Mouse (Mus musculus) lung, adult 10 weeks (tissue): ENCODE measurements around the gene Gm3448. TPM values are rescaled to one million over a fixed set of nuclear protein-coding genes. Genes with fewer than 3 reads are reported as not detected.

Experiments
- polyA plus RNA-seq: library from polyadenylated mRNA; stranded (reverse); fragments of 350-450 nt; fragmentation: Illumina TruSeq; extraction: RNeasy Lipid Tissue Mini Kit (QIAGEN cat#74804); gene quantifications from one replicate; pipeline ENCODE4 v1.2.3, GENCODE M21; 2014; ENCODE audit warnings: low read depth, low replicate concordance; ENCODE audit not compliant: insufficient read depth

Gene Gm3448
- 1.4 TPM for polyA plus RNA-seq

DNA sequence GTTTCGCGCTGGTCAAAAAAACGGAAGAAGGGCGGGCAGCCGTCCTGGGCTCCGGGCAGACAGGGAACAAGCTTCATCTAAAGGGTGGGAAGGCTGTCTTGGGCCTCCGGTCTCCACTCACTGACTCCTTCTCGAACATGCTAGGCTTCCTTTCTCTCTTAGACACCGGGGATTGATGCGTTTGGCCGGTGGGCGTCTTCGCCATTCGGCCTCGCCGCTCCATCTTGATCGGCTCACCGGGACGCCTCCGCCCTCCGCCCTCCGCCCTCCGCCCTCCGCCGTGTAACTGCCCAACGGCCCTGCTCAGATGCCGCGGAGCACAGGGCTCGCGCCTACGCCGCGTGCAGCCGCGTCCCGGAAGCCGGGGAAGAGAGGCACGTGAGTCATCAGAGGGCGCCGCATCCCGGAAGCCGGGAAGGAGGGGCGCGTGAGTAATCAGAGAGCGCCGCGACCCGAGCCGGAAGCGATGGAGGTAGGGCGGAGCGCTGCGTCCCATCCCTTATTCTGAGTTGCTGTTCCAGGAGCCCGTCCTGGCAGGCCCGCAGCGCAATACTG is at the start of gene Gm3448, which contains the start of the genes Ermard and Tcte3:
Gene Gm3448 (minus strand): TSS at position 363 of the 555 bp plus-strand sequence.
Gene Ermard (plus strand): TSS at position 34 of the 555 bp plus-strand sequence.
Gene Tcte3 (minus strand): TSS at position 314 of the 555 bp plus-strand sequence.

DNA sequence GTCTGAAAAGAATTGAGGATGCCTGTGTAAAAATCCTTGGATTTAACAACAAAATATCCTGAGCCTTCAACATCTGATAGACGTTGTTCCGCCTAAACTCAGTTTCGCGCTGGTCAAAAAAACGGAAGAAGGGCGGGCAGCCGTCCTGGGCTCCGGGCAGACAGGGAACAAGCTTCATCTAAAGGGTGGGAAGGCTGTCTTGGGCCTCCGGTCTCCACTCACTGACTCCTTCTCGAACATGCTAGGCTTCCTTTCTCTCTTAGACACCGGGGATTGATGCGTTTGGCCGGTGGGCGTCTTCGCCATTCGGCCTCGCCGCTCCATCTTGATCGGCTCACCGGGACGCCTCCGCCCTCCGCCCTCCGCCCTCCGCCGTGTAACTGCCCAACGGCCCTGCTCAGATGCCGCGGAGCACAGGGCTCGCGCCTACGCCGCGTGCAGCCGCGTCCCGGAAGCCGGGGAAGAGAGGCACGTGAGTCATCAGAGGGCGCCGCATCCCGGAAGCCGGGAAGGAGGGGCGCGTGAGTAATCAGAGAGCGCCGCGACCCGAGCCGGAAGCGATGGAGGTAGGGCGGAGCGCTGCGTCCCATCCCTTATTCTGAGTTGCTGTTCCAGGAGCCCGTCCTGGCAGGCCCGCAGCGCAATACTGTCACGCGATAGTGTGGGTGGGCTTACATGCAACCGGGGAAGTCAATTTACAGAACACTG is 31.5 kb downstream of the Gm3448 start, which contains the start of gene Gm3435:
Gene Gm3435 (plus strand): TSS at position 471 of the 708 bp plus-strand sequence.

DNA sequence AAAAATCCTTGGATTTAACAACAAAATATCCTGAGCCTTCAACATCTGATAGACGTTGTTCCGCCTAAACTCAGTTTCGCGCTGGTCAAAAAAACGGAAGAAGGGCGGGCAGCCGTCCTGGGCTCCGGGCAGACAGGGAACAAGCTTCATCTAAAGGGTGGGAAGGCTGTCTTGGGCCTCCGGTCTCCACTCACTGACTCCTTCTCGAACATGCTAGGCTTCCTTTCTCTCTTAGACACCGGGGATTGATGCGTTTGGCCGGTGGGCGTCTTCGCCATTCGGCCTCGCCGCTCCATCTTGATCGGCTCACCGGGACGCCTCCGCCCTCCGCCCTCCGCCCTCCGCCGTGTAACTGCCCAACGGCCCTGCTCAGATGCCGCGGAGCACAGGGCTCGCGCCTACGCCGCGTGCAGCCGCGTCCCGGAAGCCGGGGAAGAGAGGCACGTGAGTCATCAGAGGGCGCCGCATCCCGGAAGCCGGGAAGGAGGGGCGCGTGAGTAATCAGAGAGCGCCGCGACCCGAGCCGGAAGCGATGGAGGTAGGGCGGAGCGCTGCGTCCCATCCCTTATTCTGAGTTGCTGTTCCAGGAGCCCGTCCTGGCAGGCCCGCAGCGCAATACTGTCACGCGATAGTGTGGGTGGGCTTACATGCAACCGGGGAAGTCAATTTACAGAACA is 62.8 kb downstream of the Gm3448 start, which contains the start of the genes 9030025P20Rik and Gm3417:
Gene 9030025P20Rik (plus strand): TSS at position 107 of the 677 bp plus-strand sequence.
Gene Gm3417 (minus strand): TSS at position 429 of the 677 bp plus-strand sequence.

DNA sequence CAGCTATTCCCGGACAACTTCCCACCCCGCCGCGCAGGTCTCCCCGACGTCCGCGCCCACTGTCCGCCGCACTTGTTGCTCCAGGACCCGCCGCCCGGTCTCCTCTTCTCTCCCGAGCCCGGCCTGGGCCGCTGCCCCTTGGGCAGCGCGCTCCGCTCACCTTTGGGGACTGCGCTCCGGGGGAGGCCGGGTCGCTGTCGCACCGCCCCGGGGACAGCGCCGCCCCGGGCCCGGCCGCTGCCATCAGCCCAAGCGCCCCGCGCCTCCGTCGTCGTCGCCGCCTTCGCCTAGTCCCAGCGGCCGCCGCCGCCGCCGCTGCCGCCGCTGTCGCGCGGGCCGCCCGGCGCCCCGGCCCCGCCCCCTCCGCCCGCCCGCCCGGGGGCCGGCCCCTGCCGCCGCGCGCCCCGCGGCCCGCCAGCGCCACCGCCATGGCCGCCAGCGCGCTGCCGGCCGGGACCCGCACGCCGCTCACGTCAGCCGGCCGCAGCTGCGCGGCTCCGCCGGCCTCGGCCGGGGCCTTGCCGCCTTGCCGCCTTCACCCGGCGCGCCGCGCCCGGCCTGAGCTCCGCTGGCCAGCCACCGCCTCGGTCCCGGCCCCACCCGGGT is 80.3 kb downstream of the Gm3448 start, which contains the start of gene Phf10:
Gene Phf10 (minus strand): TSS at position 323 of the 606 bp plus-strand sequence.

Other genes with a start within 250 kb of the Gm3448 start
- 15.5 TPM for gene Wdr27, start 98.4 kb downstream of the Gm3448 start, polyA plus RNA-seq
- 19.4 TPM for gene 1600012H06Rik, start 98.4 kb downstream of the Gm3448 start, polyA plus RNA-seq
- 35.9 TPM for gene Phf10, start 80.3 kb downstream of the Gm3448 start, polyA plus RNA-seq
- 5.5 TPM for gene 9030025P20Rik, start 63.1 kb downstream of the Gm3448 start, polyA plus RNA-seq
- gene Gm3417, start 62.7 kb downstream of the Gm3448 start, polyA plus RNA-seq, result 1.0 TPM
- 1.0 TPM for gene Gm3435, start 31.4 kb downstream of the Gm3448 start, polyA plus RNA-seq
- gene Ermard, start 329 bp downstream of the Gm3448 start, polyA plus RNA-seq, result 19.8 TPM
- 1.1 TPM for gene Tcte3, start within 50 bp of the Gm3448 start, polyA plus RNA-seq